Mouse (Mus musculus) left cerebral cortex, postnatal 10 days (tissue): ENCODE results near the gene Gas2l3. TPM values are rescaled to one million over a fixed set of nuclear protein-coding genes. Genes with fewer than 3 reads are reported as not detected.

ENCODE experiments used
- DNase-seq, 2 experiments: peaks; one replicate each; pipeline ENCODE4 v3.0.0; 2021 to 2022; ENCODE audit warnings: low spot score in 2 of 2, mixed read lengths in 1 of 2; ENCODE audit errors: extremely low spot score in 1 of 2
- intact Hi-C: fragments of 180-260 bp; cut with DNase I; formaldehyde crosslinking; loops from one replicate; pipeline ENCODE4 v1.15.1; 2025
- total RNA-seq, 2 experiments: library from RNA; stranded (reverse); gene quantifications; 2 replicates each; pipeline ENCODE4 v1.2.3; 2021

Gene Gas2l3
- total RNA-seq, result 1 to 10 TPM; 3.4 to 5.0 TPM

DNA sequence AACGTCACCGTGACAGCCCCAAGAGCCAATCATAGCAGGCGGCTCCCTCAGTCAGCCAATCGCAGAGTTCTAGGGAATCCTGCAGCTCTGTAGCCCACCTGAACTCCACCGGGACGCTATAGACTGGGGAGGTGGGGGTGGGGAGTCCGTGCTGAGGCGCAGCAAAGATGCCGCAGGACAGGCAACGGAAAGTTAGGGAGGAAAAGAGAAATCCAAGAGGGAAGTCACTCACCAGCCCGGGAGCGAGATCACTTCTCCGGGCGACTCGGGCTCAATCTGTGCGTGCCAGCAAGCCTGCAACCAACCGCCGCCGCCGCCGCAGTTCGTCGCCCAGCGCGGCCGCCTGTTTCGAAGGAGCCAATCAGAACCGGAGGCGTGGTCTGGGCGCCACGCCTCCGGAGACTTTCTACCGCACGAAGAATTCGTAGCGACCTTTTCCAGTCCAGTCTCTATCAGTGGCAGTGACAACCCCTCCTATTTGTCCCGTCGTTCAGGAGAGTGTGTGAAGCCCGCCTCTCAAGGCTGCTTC, at the start of gene Gas2l3:
TSS of gene Gas2l3 (minus strand) at position 345 of the 529 bp plus-strand sequence.
- intact Hi-C loops, result loop anchor here (5.0 kb wide), 1 partner anchor 116 kb away; no protein-coding TSS in a partner anchor
- DNase-seq, result peak; percentile 70 to 91

DNA sequence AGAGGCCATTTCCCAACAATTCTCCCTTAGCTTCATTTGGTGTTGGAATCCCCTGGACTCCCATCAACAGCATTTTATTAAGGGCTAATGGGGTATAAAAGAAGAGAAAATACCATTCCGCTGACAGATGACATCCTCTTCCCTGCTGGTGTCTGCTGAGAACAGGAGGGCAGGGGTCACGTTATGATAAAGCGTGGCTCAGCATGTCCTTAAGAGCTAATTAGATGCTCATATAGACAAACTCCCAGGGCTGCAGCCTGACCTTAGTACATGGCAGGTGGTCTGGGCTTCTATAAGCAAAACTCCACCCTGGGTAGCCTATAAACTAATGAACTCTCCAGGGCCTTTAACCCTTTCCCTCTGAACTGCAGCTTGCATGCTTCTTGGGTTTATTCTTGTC, 47.6 kb upstream of the Gas2l3 start:
- no peak for DNase-seq
- intact Hi-C loops, result no loop called here

DNA sequence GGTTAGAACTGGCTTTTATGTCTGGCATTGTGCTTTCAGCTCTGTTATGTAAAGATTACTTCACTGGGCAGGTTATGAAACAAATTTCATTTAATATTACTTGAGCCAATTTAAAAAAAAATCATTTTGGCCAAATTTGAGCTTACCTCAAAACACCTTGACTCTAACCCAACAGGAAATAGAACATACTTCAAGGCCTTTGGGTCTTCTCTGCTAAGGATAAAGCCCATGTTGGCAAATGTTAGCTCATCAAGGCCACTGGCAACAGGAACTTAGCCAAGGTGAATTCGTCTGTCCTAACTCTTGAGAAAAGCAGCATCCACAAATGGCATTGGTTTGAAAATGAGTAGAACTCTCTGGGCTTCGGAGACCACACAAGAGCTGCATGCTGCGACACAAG, 46.5 kb upstream of the Gas2l3 start:
- intact Hi-C loops, result no loop called here
- no peak for DNase-seq

DNA sequence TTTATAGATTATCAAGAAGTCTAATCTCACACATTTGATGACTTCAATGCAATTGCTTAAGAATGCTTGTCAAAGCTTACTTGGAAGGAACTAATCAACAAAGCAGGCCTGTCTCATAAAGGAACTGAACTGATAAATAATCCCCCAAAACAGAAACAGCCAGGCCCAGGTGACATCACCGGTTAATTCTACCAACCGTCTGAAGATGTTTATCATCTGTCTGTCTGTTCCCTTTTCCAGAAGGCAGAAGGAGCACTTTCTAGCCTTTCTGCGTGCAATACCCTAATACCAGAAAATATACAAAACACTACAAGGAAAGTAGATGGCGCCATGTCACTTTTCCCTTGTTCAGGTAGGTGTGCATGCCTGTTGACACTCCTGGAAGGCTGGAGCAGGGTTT, 45.7 kb upstream of the Gas2l3 start:
- intact Hi-C loops, result no loop called here
- no peak for DNase-seq

DNA sequence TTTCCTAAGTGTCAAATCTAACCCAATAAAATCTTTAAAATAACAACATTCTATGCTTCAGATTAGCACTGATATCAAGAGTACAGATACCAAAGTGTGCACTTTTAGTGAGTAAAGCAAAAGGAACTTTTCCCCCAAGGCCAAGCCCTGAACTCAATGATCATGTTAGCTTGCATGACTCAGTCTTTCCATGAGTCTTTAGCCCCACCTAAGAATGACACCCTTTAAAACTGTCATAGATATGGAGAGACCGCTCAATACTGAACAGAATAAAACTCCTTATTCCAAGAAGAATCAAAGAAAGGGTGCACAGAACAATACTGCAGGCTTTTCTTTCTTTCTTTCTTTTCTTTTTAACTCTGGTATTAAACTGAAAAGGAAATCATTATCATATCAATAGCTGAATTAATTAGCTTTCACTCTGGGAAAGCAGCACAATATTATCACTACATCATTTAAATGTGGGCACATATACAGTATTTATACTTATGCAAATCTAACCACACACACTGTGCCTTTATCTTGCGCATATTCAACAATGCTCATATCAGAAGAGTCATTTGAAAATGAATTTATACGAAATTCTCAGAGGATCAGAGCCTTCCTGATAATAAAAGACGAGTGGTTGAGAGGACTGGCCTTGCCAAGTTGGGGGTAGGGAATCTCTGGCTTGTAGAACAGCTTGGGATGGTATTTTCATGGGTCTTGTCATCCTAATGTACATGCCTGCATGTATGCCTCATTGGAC, 43.4 kb upstream of the Gas2l3 start:
- DNase-seq, result no peak
- intact Hi-C loops, result no loop called here

DNA sequence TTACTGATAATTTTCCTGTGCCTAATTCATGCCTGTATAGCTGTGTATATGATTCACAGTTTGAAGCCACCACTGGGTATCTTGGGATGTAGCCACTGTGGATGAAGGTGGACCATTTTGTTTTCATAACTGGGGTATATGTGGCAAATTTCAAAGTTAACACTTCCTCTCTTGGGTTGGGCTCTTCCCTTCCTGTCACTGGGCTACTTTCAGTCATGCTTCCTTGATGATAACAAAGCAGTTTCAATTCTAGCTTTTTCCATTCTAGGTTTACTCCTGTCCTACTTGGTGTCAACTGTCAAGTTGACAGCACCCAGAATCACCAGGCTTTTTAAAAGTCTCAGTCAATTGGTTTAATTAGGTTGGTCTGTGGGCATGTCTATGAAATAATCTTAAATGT, 41.1 kb upstream of the Gas2l3 start:
- intact Hi-C loops, result no loop called here
- DNase-seq, result no peak

DNA sequence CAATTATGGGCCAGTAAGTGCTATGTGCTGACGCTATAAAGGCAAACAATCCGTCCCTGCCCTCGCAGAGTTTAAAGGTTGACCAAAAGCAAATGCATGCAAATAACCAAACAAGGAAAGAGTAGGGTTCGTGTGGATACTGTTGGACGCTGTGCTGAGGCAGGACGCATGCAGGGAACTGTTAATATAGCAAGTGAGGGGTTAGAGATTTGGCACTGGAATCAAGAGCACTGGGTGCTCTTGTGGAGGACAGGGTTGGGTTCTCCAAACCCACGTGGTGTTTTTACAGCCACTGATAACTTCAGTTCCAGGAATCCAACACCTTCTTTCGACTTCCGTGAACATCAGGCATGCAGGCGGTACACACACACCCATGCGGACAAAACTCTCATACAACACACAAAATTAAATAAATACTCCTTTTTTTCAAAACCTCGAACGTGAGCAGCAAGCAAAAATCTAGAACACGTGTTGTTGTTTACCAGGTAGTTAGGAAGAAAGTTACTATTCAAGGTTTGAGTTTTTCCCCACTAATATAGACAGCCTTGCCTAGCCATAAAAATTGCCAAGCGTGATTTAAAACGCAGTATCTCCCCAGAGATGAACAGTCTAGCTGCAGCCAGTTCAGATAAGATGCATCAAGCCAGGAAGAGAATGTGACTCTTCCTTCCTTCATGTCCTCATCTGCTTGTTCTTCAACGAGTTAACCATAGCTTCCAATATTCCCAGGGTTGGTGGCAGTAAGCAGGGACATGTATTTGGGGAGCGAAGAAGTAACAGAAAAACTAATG, 40.2 kb upstream of the Gas2l3 start:
- intact Hi-C loops, result no loop called here
- DNase-seq, result no peak

DNA sequence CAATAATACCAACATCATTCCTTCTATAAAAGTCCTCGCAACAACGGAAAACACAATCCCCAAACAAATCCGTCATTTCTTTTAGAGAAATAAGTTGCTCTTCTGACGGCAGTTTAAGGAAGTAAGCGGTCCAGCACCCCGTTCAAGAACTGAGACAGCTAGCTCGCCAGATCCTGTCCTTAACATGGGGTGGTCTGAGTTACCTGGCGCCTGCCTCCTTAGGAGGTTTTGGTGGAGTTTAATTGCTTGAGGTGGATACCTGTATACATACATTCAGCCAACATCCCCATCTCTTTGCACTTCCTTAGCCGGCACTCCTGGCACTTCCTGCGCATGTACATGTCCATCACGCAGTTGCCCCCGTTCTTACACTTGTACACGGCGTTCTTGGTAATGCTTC, 39.3 kb upstream of the Gas2l3 start:
- intact Hi-C loops, result no loop called here
- DNase-seq, result no peak

DNA sequence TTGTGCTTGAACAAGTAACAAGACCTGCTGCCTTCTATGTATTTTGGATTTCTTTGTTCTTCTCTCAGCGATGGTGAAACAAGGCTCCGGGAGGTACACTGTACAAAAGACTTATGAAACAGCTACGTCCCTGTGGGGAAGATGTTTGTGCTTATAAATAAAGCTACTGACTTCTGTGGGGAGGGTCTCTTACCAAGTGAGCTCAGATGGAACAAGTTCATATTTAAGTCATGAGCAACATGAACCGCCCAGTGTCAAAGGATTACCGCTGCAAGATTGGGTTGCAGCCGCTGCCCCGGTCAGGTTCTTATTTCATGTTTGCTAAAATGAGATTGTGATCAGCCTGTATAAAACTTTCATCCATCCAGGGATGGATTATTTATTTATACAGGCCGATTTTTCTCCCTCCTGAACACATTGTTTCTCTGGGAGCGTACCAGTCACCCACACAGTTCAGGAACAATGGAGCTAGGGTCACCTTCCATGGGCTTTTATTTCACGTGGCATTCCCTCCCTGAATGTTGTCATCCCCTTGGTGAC, 38.4 kb upstream of the Gas2l3 start:
- intact Hi-C loops, result no loop called here
- no peak for DNase-seq

DNA sequence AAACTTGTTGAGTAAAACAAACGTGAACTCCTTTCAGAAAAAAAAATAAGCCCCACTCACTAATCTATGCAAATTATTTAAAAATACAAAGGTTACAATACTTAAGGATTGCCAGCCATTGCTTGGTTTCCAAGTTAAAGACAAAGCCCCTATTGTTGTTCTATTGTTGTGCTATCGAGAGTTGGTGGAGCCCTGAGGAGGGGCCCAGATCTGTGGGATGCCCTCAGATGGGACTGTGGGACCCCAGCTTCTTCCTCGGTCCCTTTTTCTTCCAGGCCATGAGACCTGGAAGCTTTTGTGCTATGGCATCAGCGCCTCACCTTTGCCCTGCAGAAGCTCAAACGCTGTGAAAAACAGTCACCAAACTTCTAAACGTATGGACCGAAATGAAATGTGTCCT, 37.9 kb upstream of the Gas2l3 start:
- intact Hi-C loops, result no loop called here
- no peak for DNase-seq

DNA sequence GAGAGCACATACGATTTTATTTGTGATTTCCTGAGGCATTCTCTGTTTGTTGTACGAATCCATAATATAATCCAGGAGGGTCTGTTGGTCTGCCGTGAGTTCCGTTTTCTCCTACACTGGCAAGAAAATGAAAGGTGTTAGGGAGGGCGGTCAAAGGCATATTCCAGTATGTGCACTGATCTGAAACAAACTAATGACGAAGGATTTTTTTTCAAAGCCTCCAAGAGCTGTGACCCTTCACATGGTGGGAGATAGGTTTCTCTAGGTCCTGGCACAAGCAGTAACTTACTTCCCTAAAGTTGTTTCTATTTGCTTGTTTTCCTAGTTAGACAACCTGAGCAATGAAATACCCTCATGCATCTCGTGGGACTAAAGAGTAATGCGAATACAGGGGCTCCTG, 35.0 kb upstream of the Gas2l3 start:
- DNase-seq, result no peak
- intact Hi-C loops, result no loop called here

DNA sequence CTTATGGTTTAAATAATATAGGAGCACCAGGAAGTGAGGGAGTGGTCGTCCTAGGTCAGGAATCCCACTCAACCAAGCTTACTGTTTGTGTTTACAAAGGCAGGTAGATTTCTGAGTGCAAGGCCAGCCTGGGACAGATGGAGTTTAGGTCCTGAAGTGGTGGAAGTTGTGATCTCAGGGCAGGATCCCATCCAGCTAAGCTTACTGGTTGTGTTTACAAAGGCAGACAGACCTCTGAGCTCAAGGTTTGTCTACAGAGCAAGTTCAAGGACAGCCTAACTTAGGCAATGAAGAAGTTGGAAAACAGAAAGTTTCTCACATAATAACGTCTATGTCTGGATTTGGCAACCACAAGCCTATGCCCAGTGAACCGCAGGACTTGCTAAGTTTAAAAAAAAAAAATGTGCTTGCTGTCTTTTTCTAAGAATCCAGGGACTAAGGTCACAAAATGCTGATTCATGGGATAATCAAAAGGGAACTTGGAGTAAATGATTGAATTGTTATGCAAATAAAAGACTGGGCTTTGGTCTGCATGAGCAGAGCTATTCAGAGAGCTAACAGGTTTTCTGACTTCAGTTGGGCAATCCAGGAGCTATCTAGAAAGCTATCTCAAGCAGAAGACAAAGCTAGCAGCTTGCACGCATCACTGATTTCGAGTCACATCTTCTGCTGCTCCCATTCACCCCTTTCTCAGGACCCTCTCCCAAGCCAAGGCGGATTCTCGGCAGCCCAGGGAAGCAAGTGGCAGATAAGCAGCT, 27.0 kb upstream of the Gas2l3 start:
- no peak for DNase-seq
- intact Hi-C loops, result no loop called here

DNA sequence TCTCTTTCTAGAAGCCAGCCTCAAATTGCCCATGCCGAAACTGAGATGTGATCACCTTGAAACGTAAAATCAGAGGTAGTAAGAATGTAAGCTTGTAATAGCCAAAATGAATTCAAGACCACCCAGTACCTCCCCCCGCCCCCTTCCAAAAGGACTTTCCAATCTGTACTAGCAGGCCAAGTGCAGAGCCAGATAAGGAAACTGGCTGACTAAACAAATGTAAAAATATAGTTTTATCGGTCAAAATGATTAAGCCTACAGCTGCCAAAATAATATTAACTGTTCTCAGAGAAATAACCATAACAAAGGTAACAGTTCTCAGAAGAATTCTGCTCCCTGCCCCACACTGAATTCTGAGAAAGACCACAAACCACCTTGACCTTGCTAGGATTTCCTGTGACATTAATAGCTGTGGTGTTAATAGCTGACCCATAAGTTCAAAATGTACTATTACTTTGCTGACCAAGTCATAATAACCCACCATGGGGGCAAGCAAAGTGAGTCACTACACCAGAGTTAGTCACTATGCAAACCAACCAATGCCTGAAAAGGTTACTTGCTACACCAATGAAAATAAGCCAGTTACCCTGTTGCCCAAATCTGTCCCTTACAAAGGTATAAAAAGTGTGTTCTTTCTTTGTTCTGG, 21.1 kb upstream of the Gas2l3 start:
- intact Hi-C loops, result loop anchor here (5.0 kb wide), 1 partner anchor 138 kb away; no protein-coding TSS in a partner anchor
- no peak for DNase-seq

DNA sequence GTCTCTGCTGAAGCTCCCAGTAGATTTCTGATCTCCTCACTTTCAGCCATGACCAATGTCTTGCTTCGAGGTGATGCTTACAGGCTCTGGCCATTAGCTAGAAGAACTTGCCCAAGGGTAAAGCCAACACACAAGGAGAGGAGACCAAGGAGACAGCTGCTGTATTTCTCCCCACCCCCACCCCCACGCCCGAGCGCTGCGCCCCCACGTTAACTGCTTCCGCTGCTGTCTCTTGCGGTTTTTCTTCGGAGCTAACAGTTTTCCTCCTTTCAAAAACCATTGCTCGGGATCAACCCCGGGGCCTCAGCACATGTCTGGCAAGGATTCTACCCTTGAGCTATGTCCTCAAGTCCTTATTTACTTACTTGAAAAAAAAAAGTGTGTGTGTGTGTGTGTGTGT, 19.1 kb upstream of the Gas2l3 start:
- intact Hi-C loops, result loop anchor here (5.0 kb wide), 1 partner anchor 136 kb away; no protein-coding TSS in a partner anchor
- DNase-seq, result no peak

DNA sequence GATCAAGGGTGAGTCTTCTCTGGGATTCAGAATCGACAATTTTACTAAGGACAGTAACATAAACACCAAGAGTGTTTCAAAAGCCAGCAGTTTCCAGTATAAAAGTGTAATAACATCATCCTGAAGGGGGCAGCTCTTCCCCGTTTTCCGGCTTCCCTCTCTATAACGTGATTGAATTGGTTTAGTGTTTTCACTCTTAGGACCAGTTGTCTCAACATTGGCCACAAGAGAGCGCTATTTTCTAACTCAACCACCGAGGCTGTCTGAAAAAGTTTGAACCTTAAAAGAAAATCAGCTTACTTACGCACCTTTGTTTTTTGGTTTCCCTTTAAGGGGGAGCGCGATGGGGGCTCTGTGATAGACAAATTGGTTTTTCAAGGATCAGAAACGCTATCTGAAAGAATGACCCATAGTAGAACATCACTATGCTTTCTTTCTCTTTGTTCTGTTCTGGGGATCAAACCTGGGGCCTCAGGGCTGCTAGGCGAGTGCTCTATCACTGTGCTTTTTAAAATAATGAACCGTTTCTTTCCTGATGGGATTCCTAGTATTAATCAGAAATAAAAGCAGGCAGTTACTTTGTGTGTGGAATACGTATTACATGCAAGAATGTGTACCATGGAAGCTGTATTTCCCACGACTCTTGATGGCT, 18.2 kb upstream of the Gas2l3 start:
- peak; percentile 78 to 89 for DNase-seq
- intact Hi-C loops, result loop anchor here (2.0 to 5.0 kb wide), 2 partner anchors 135 to 169 kb away; no protein-coding TSS in a partner anchor

DNA sequence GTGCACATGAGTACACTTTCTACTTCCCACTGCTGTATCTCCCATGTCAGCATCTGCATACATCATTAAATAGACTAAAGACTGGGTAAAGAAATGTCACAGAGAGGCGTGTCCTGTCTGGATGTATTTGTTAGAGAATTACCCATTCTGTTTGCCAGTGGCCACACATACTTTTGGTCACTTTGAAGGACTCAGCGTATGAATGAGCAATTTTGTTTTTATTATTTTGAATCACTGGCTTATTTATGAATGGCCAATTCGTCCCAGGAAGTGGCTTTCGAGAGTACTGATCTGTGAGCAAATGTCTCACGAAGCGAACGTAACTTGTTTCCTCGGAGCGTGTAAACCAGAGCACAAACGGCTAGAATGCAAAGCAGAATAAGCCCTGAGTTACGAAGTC, 17.2 kb upstream of the Gas2l3 start:
- intact Hi-C loops, result loop anchor here (2.0 to 5.0 kb wide), 2 partner anchors 134 to 170 kb away; no protein-coding TSS in a partner anchor
- no peak for DNase-seq

DNA sequence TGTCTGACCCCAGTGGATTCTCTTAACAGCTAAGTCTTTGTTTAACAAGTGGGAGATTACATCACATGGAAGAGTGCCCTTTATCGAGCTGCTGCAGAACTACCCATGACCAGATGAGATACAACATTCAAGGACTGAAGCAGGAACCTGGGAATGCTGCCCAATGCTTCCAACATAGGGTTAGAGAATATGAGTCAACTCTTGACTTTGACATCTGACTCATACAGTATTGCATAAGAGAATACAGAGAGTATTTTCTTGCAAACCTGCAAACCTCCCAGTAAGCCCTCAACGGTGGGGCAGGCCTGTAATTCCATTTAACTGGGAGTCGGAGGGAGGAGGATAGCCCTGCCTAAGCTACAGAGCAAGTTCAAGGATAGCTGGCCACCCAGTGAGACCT, 15.0 kb upstream of the Gas2l3 start:
- intact Hi-C loops, result no loop called here
- DNase-seq, result no peak

DNA sequence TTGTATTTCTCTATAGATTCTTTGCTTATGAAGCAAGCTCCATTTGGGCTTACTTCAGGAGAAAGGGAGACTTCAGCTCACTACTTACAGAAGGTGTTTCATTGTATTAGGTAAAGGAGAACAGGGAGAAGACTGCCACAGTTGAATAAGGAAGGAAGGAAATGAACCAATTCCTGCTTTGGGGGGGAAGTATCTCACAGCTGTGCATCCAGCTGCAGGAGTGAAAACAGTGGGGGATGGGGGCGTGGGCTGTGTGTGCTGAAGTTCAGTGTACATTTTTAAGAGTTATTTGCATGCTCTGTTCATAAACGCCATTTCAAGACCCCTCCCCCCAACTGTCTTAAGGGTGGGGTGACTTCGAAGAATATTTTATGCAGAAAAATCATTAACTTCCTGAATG, 10.0 kb upstream of the Gas2l3 start:
- intact Hi-C loops, result no loop called here
- no peak for DNase-seq
